Mouse (Mus musculus) embryonic stem cell, embryonic (primary cell): Measurements from ENCODE around the gene Tlcd1.

Experiments
- CTCF ChIA-PET, 4 experiments: fragments of 300-600 bp in 2 of 4; fragments of 350-600 bp in 2 of 4; sonication (Branson Sonifier 250); formaldehyde crosslinking; loops; one replicate each; lab custom pipeline; 2022; ENCODE audit warnings: inconsistent platforms in 2 of 4; lab: Charles Lee
- POLR2A ChIA-PET, 4 experiments: fragments of 300-600 bp in 2 of 4; fragments of 350-600 bp in 2 of 4; sonication (Branson Sonifier 250); formaldehyde crosslinking; loops; one replicate each; lab custom pipeline; 2022; ENCODE audit warnings: antibody characterized with exemption in 4 of 4, inconsistent platforms in 1 of 4; lab: Charles Lee

The Tlcd1 gene

GRCm38 (mm10) chr11:78165761-78166109 is 10.8 kb upstream of the Tlcd1 start:
- CTCF ChIA-PET: interaction anchor here in 1 of 4 experiments (1.0 to 5.2 kb wide), 3 partner anchors 11 to 184 kb away, joined by 3 to 28 read pairs (median 4); partner anchors contain the start of genes Nek8 and Tlcd1

GRCm38 (mm10) chr11:78166161-78166560 is 10.3 kb upstream of the Tlcd1 start:
- POLR2A ChIA-PET: interaction anchor here in 3 of 4 experiments (0.6 to 19.7 kb wide), 57 partner anchors 8 to 542 kb away, joined by 3 to 461 read pairs (median 4); partner anchors contain the start of genes Nek8 (in 3 of the 3), Rpl23a (in 3 of the 3), Tlcd1 (in 3 of the 3) and Eral1 (in 1 of the 3)
- CTCF ChIA-PET: interaction anchor here in 2 of 4 experiments (0.6 to 5.2 kb wide), 9 partner anchors 10 to 192 kb away, joined by 3 to 28 read pairs (median 3); partner anchors contain the start of genes Nek8 (in 2 of the 2), Tlcd1 (in 2 of the 2) and 2610507B11Rik (in 1 of the 2)

More at GRCm38 (mm10) chr11:78165761-78166109, 10.8 kb upstream of the Tlcd1 start:
- POLR2A ChIA-PET: interaction anchor here in 3 of 4 experiments (0.6 to 19.7 kb wide), 43 partner anchors 8 to 335 kb away, joined by 3 to 461 read pairs (median 4); partner anchors contain the start of genes Rpl23a (in 3 of the 3), Nek8 (in 2 of the 3), Tlcd1 (in 2 of the 3) and Eral1 (in 1 of the 3)

GRCm38 (mm10) chr11:78166640-78167039 is 9.9 kb upstream of the Tlcd1 start:
- POLR2A ChIA-PET: interaction anchor here in 3 of 4 experiments (0.6 to 19.7 kb wide), 59 partner anchors 8 to 542 kb away, joined by 3 to 461 read pairs (median 4); partner anchors contain the start of genes Nek8 (in 3 of the 3), Rpl23a (in 3 of the 3), Tlcd1 (in 3 of the 3) and Eral1 (in 2 of the 3)
- CTCF ChIA-PET: interaction anchor here in 2 of 4 experiments (0.6 to 5.2 kb wide), 11 partner anchors 10 to 213 kb away, joined by 3 to 28 read pairs (median 3); partner anchors contain the start of genes Nek8 (in 2 of the 2), Tlcd1 (in 2 of the 2) and 2610507B11Rik (in 1 of the 2)

GRCm38 (mm10) chr11:78167257-78167959 is 9.1 kb upstream of the Tlcd1 start:
- CTCF ChIA-PET: interaction anchor here in 2 of 4 experiments (0.7 to 6.5 kb wide), 10 partner anchors 8 to 214 kb away, joined by 3 to 85 read pairs (median 3); partner anchors contain the start of genes Nek8 (in 2 of the 2), Tlcd1 (in 2 of the 2), 2610507B11Rik (in 1 of the 2) and Eral1 (in 1 of the 2)
- POLR2A ChIA-PET: interaction anchor here (0.6 to 19.7 kb wide), 46 partner anchors 7 to 543 kb away, joined by 3 to 461 read pairs (median 4); partner anchors contain the start of genes Nek8 (in 3 of the 4), Rpl23a (in 3 of the 4), Tlcd1 (in 3 of the 4) and Eral1 (in 2 of the 4)

GRCm38 (mm10) chr11:78168541-78169468 is 7.7 kb upstream of the Tlcd1 start:
- ChIA-PET POLR2A (interaction anchor here (0.5 to 19.7 kb wide), 24 partner anchors 9 to 187 kb away, joined by 3 to 461 read pairs (median 4); partner anchors contain the start of genes Nek8 (in 2 of the 4), Rpl23a (in 2 of the 4), Tlcd1 (in 2 of the 4) and Phf12 (in 1 of the 4)), CTCF (interaction anchor here in 3 of 4 experiments (0.5 to 6.5 kb wide), 7 partner anchors 8 to 257 kb away, joined by 3 to 85 read pairs (median 4); partner anchors contain the start of genes Eral1 (in 1 of the 3), Nek8 (in 1 of the 3) and Tlcd1 (in 1 of the 3))

GRCm38 (mm10) chr11:78170306-78170705 is 6.2 kb upstream of the Tlcd1 start:
- ChIA-PET POLR2A (interaction anchor here in 3 of 4 experiments (1.1 to 19.7 kb wide), 10 partner anchors 8 to 186 kb away, joined by 3 to 461 read pairs (median 4); partner anchors contain the start of genes Nek8 (in 2 of the 3), Rpl23a (in 2 of the 3), Tlcd1 (in 2 of the 3) and Eral1 (in 1 of the 3)), CTCF (interaction anchor here in 3 of 4 experiments (0.7 to 6.5 kb wide), 7 partner anchors 11 to 199 kb away, joined by 5 to 85 read pairs (median 12); no protein-coding TSS in a partner anchor)

- CTCF ChIA-PET: interaction anchor here (0.6 to 6.5 kb wide), 53 partner anchors 8 to 348 kb away, joined by 3 to 85 read pairs (median 4); partner anchors contain the start of genes Dhrs13 (in 1 of the 4), Eral1 (in 1 of the 4), Fam222b (in 1 of the 4) and Rpl23a (in 1 of the 4)
- POLR2A ChIA-PET: interaction anchor here (0.6 to 19.7 kb wide), 47 partner anchors 5 to 371 kb away, joined by 3 to 461 read pairs (median 4); partner anchors contain the start of genes Rpl23a (in 4 of the 4), Eral1 (in 2 of the 4), Nek8 (in 2 of the 4) and Tlcd1 (in 2 of the 4)
Observed at GRCm38 (mm10) chr11:78171328-78171727, 5.2 kb upstream of the Tlcd1 start.

- CTCF ChIA-PET: interaction anchor here (0.5 to 6.5 kb wide), 46 partner anchors 8 to 349 kb away, joined by 3 to 85 read pairs (median 4); partner anchors contain the start of genes Dhrs13 (in 1 of the 4), Eral1 (in 1 of the 4), Fam222b (in 1 of the 4) and Pigs (in 1 of the 4)
Observed at GRCm38 (mm10) chr11:78172034-78172747, 4.3 kb upstream of the Tlcd1 start.

GRCm38 (mm10) chr11:78172748-78173383 is 3.6 kb upstream of the Tlcd1 start:
- POLR2A ChIA-PET: interaction anchor here in 3 of 4 experiments (0.6 to 19.7 kb wide), 13 partner anchors 6 to 691 kb away, joined by 3 to 461 read pairs (median 10); partner anchors contain the start of genes Nek8 (in 2 of the 3), Rpl23a (in 2 of the 3), Tlcd1 (in 2 of the 3) and Traf4 (in 2 of the 3)
- CTCF ChIA-PET: interaction anchor here (0.5 to 6.5 kb wide), 27 partner anchors 9 to 346 kb away, joined by 3 to 85 read pairs (median 6); partner anchors contain the start of genes Dhrs13 (in 1 of the 4), Eral1 (in 1 of the 4), Fam222b (in 1 of the 4) and Pigs (in 1 of the 4)

More at GRCm38 (mm10) chr11:78172034-78172747, 4.3 kb upstream of the Tlcd1 start:
- POLR2A ChIA-PET: interaction anchor here (0.6 to 19.7 kb wide), 35 partner anchors 6 to 201 kb away, joined by 3 to 461 read pairs (median 4); partner anchors contain the start of genes Rpl23a (in 4 of the 4), Eral1 (in 2 of the 4), Nek8 (in 2 of the 4) and Tlcd1 (in 2 of the 4)

- ChIA-PET POLR2A (interaction anchor here in 3 of 4 experiments (0.6 to 19.7 kb wide), 14 partner anchors 4 to 519 kb away, joined by 3 to 461 read pairs (median 4); partner anchors contain the start of genes Rpl23a (in 2 of the 3), Traf4 (in 2 of the 3), Nek8 (in 1 of the 3) and Pipox (in 1 of the 3)), CTCF (interaction anchor here in 2 of 4 experiments (0.7 to 2.3 kb wide), 4 partner anchors 9 to 1158 kb away, joined by 3 to 14 read pairs (median 5); partner anchors contain the start of gene Rpl23a (in 1 of the 2))
Observed at GRCm38 (mm10) chr11:78174506-78174905, 2.0 kb upstream of the Tlcd1 start.

GRCm38 (mm10) chr11:78175771-78176401 is 625 bp upstream of the Tlcd1 start:
- POLR2A ChIA-PET: interaction anchor here in 3 of 4 experiments (0.6 to 19.7 kb wide), 73 partner anchors 3 to 490 kb away, joined by 3 to 461 read pairs (median 4); partner anchors contain the start of genes Phf12 (in 3 of the 3), Eral1 (in 2 of the 3), Rab34 (in 2 of the 3) and Rpl23a (in 2 of the 3)
- CTCF ChIA-PET: interaction anchor here in 3 of 4 experiments (0.5 to 3.6 kb wide), 31 partner anchors 9 to 668 kb away, joined by 3 to 35 read pairs (median 3); partner anchors contain the start of genes Pigs (in 1 of the 3) and Traf4 (in 1 of the 3)

GRCm38 (mm10) chr11:78176905-78177331 is 407 bp downstream of the Tlcd1 start:
- ChIA-PET POLR2A (interaction anchor here (0.5 to 16.1 kb wide), 72 partner anchors 10 to 491 kb away, joined by 3 to 461 read pairs (median 4); partner anchors contain the start of genes Eral1 (in 3 of the 4), Phf12 (in 3 of the 4), Rab34 (in 2 of the 4) and Traf4 (in 2 of the 4)), CTCF (interaction anchor here (0.6 to 3.6 kb wide), 26 partner anchors 10 to 351 kb away, joined by 3 to 35 read pairs (median 3); partner anchors contain the start of genes Flot2 (in 1 of the 4) and Traf4 (in 1 of the 4))

GRCm38 (mm10) chr11:78177437-78177836 is 926 bp downstream of the Tlcd1 start:
- POLR2A ChIA-PET: interaction anchor here (0.7 to 16.1 kb wide), 55 partner anchors 9 to 350 kb away, joined by 3 to 461 read pairs (median 5); partner anchors contain the start of genes Eral1 (in 2 of the 4), Phf12 (in 2 of the 4), Rab34 (in 2 of the 4) and Traf4 (in 2 of the 4)
- CTCF ChIA-PET: interaction anchor here (0.5 to 3.6 kb wide), 23 partner anchors 10 to 351 kb away, joined by 3 to 35 read pairs (median 4); partner anchors contain the start of genes Dhrs13 (in 1 of the 4), Flot2 (in 1 of the 4) and Traf4 (in 1 of the 4)
